Mouse (Mus musculus) testis, postnatal 14 days (tissue): ENCODE measurements at regions not wholly inside any gene's neighbourhood (a gene's known extent, or its start where the extent isn't known, plus 50 kb on each side); places are given as distances from the start of the nearest gene placed in this dataset.

Experiments used
- DNase-seq: peaks from one replicate; pipeline ENCODE4 v3.0.0; 2021; ENCODE audit warnings: low spot score

DNA sequence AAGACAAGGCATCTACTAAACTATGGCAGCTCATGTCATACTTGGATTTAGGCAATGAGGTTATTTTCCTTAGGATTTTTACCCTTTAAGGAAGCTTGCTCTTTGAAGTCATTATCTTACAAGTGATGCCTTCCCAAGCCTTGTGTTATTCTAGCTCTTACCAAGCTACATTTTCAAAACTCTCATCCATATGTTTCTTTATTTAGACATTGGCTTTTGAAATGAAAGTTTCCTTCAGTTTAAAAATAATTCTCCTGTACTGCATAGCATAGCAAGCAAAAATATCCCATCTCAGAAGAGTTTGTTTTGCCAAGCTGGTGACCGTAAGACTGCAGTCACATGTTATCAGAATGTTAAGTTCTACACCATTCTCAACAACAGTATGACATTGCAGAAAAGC, 372.8 kb upstream of the Sptlc3 start:
- DNase-seq: no peak

- DNase-seq: no peak
These were observed 361.6 kb upstream of the Sptlc3 start for GRCm38 (mm10) chr2:139132121-139132520.

DNA sequence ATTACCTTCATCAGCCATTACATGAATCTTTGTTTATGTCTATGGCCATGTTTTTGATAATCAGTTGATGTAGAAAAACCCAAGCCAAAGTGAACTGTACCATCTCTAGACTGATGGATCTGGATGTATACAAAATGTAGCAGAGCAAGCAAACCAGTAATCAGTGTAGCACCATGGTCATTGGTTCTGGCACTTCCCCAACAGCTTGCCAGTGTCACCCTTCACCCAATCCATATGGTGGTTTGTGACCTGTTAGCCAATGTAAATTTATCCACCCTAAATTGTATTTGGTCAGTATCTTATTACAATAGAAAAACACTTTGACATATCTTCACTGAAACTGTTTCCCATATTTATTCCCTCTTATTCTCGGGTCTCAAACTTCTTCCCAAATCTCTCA, 346.7 kb upstream of the Sptlc3 start:
- DNase-seq: no peak

- no peak for DNase-seq
These were observed 314.1 kb upstream of the Sptlc3 start for GRCm38 (mm10) chr2:139179641-139180040.

DNA sequence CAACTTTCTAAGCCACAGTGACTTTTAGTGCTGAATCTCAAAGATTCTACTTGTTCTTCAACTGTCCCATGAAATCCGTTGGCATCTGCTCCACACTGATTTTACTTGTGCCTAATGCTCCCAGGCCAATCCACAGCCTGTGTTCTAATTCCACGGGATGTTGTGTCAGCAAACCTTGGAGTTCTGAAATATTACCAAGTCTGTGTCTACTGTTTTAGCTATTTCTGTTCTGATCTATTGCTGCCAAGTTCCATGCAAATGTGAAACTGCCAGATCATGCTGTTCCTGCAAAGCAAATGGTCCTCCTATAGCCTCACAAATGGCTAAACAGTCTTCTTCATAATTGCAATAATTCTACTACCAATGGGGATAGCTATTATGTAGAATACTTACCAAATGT, 295.4 kb upstream of the Sptlc3 start:
- DNase-seq: no peak

- no peak for DNase-seq
These were observed 286.1 kb upstream of the Sptlc3 start for GRCm38 (mm10) chr2:139207649-139208048.

- no peak for DNase-seq
These were observed 272.8 kb upstream of the Sptlc3 start for GRCm38 (mm10) chr2:139220757-139221400.

- DNase-seq: no peak
These were observed 263.3 kb upstream of the Sptlc3 start for GRCm38 (mm10) chr2:139230453-139230852.

DNA sequence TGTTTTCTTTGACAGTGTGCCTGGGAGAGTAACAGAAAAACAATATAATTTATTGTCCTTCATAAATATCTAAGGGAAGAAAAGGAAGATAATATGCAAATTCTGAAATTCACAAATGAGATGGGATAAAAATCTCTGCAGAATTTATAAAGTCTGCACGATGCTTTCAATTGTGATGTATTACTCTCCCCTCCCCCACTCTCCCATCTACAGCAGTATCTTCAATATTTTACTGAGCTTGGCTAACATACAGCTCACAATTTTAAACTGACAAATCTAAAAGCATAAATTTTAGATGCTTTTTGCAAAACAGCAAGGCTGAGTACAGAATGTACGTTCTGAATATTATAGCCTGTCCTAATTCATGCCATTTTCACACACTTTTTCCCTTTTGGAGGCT, 243.6 kb upstream of the Sptlc3 start:
- no peak for DNase-seq

DNA sequence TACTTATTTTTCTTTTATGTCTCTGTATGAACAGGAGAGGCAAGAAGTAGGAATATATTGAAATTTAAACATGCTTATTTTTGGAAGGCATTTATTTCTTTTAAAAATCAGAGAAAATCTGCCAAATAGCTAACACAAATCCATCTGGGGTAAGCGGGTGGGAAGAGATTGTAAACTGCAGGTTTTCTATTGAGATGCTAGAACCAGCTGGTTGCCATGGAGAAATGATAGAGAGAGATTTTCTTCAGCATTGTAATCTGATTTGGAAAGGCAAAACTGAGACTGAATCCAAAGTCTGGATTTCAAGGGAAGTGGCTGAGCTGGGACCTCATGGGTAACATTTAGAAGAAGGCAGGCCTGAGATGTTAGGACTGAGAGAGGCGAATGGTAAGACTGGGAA, 226.6 kb upstream of the Sptlc3 start:
- DNase-seq: no peak

DNA sequence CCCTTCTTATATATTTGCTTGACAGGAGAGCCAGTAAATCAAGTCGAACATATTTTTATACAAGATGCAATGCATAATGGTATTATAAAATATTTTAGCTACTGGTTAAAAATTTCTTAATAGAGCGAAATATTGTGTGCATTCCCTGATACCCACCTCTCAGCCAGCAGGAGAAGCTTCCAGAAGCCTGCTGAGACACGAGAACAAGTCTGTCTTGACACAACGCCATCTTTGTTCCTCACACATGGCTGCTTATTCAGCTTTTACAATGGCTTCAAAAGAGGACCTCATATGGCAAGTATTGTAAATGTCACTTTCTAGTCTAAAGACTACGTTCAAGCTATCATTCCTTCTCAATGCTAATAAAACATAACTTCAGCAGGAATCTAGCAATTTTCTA, 217.1 kb upstream of the Sptlc3 start:
- no peak for DNase-seq

GRCm38 (mm10) chr2:139277571-139277970, 216.1 kb upstream of the Sptlc3 start:
- DNase-seq: no peak

GRCm38 (mm10) chr2:139281056-139281455, 212.7 kb upstream of the Sptlc3 start:
- DNase-seq: no peak

- DNase-seq: no peak
These were observed 209.4 kb upstream of the Sptlc3 start for GRCm38 (mm10) chr2:139284315-139284714.

GRCm38 (mm10) chr2:139286446-139286845, 207.3 kb upstream of the Sptlc3 start:
- DNase-seq: no peak

GRCm38 (mm10) chr2:139298541-139299152, 195.1 kb upstream of the Sptlc3 start:
- DNase-seq: no peak

DNA sequence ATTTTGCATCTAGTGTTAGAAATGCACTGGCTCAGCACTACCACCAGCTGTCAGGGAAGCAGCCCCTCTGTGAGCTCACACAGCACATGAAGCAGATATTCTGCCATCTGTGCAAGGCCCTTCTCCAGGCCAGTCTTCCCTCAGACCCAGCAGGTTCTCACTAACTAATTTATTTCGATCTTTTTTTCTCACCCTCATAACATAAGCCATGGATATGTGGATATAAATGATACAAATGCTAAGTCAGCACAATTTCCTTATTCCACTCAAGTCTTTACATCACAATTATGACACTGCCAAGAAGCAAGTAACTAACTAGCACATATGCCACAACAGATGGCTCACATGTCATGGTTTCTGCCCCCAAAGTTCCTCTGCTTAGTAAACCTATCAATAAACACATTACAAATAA, 182.3 kb upstream of the Sptlc3 start:
- no peak for DNase-seq

- DNase-seq: no peak
These were observed 181.7 kb upstream of the Sptlc3 start for GRCm38 (mm10) chr2:139312053-139312452.

DNA sequence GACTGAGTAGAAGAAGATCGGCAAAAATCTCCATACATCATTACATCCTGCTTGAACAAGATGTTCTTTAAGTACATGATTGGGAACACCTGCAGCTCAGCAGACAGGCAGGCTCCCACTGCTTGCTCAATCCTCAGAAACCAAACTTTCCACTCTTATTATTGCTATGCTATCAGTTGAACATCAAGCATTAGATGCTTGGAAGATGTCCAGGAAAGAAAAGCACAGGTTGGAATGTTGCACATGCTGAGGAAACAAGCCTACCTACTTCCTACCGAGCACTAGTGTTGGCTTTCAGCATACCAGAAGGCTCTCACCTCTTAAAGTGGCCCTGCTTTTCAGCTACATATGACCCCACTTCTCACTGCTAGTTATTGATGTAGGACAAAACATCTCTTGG, 171.2 kb upstream of the Sptlc3 start:
- no peak for DNase-seq

DNA sequence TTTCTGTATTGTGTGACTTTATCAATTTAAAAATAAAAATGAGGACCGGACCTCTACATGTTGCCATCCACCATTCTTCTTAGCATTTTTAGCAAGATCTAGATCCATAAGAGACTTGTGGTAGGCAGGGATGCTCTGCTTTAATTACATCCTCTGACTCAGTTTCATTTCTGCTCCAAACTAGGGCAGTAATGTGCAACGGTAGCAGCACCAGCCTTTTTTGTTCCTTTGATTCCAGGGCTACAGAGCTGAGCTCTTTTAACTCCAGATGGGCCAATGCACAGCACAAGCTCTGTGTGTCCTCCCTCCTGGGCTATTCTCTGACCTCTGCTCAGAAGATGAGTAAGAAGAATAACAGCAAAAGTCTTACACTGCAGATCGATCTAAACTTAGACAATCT, 168.2 kb upstream of the Sptlc3 start:
- DNase-seq: no peak

- DNase-seq: no peak
These were observed 159.0 kb upstream of the Sptlc3 start for GRCm38 (mm10) chr2:139334681-139335080.

DNA sequence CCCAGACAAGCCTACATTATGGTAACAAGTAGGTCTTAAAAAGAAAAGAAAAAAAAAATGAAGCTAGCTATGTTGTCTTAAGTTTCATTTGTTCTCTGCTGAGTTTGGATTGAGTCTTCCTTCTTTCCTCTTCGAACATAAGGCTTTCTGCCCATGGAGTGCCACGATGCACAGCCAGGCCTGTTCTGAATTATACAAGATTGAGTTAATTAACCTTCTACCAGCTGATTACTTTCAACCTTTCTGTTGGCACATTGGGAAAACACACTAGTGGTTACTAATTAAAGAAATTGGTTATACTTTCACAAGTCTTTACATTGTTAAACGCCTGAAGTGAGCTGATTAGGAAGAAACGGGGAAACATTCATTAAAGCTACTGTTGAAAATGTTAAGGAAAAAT, 155.5 kb upstream of the Sptlc3 start:
- DNase-seq: no peak

DNA sequence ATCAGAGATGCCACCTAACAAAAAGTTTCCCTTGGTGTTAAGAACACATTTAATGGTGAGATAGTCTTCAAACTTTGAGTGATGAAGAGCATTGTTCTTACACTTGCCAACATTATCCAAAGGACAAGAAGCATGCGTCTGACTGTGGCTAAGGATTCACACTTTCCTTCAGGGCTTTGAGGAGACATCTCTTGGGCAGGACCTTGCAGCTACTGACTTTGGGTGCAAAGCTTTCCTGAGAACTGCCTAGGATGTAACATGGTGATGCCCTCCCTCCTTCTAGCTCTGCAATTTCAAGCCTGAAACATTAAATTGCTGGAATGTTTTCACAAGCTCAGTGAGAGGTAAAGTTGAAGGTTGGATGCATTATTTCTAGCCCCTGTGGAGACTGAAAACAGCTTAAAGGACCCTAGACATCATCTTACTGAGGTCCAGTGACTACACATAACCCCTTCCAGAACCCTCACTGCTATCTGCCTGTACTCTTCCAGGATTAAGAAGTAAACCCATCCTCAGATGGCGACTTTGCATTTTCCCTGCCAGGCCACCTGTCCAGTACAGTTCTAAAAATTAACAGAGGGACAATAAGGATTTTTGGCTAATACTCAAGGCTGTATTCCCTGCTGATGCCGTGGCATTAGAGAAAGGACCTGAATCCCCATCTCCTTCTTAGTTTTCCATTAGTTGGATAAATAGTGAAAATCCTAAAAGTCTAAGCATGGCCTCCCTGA, 137.3 kb upstream of the Sptlc3 start:
- no peak for DNase-seq
